Mouse (Mus musculus): ENCODE data around the gene Grap.

DNA sequence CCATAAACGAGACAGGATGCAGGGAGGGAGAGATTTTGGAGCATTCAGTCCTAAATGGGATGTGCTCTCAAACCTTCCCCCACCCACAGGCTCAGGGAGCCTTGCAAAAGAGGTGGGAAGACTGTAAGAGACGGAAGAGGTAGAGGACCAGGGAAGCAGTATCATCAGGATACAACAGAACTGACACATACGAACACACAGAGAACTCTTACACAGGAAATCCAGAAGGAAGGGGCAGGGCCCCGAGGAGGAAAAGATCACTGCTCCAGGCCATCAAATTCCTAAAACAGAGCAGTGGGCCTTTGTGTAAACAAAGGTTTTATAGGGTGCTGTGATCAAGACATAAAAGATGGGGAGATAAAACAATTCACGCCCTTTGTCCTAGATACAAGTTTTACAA, 38.7 kb upstream of the Grap start:
- no peak for TF ChIP-seq CTCF (IDR thresholded peaks at IDR 0.05; ENCODE audit: insufficient read depth, low read depth, low read length)
- no peak for TF ChIP-seq POLR2A (IDR thresholded peaks at IDR 0.05; ENCODE audit: insufficient read depth, low read depth, low read length)
